Mouse (Mus musculus) bone marrow macrophage, adult 2 months (primary cell): ENCODE results near the gene Copg1.

Source experiments
- CTCF ChIP-seq: IDR thresholded peaks from 2 replicates; pipeline ENCODE4 v1.5.1; 2012; ENCODE audit warnings: low read depth, mild to moderate bottlenecking, low read length, moderate library complexity
- POLR2A ChIP-seq: IDR thresholded peaks from 2 replicates; pipeline ENCODE4 v1.6.1; 2012; ENCODE audit warnings: mild to moderate bottlenecking, low read depth, low read length, borderline replicate concordance

- TF ChIP-seq POLR2A (no peak), CTCF (peak; percentile 55)
Observed at GRCm38 (mm10) chr6:87887594-87888233, at the start of gene Copg1.
